Mouse (Mus musculus): ENCODE data around the gene Taf1d. TPM values are rescaled to one million over a fixed set of nuclear protein-coding genes. Genes with fewer than 3 reads are reported as not detected.

The Taf1d gene
- polyA plus RNA-seq, 1 experiment from 2014 or later, result 64.8 TPM

- Histone ChIP-seq H3K9me3 (replicated peaks) (no peaks in the 10 kb centered on the region), H3K4me2 (no peak overlapping the region), H3K36me3 (ENCODE audit: poor library complexity, severe bottlenecking) (no peaks in the 10 kb centered on the region), H3K9ac (no peak overlapping the region), H3K4me1 (no peaks in the 10 kb centered on the region), H3K27me3 (no peaks in the 10 kb centered on the region; the same call in 1 of the 2 replicates), H3K27ac (no peak overlapping the region), H3K4me3 (no peak overlapping the region)
- peak; percentile 82 for ATAC-seq
- WGBS, result 93% methylated on average over 1 of the region's 1 CpGs
Measured at GRCm38 (mm10) chr9:15365856-15366255, 59.8 kb downstream of the Taf1d start.

GRCm38 (mm10) chr9:15366260-15366659, 60.2 kb downstream of the Taf1d start:
- no peak overlapping the region for H3K27ac ChIP-seq
- WGBS, result 46% methylated on average over 2 of the region's 2 CpGs
- ATAC-seq, result peak; percentile 45; the same call in 1 of the 2 replicates
- H3K27me3 ChIP-seq, result no peaks in the 10 kb centered on the region
- no peaks in the 10 kb centered on the region for H3K4me1 ChIP-seq
- H3K9ac ChIP-seq, result no peak overlapping the region
- no peak overlapping the region for H3K4me2 ChIP-seq
- H3K9me3 ChIP-seq (replicated peaks), result no peaks in the 10 kb centered on the region
- no peaks in the 10 kb centered on the region for H3K36me3 ChIP-seq (ENCODE audit: poor library complexity, severe bottlenecking)
- H3K4me3 ChIP-seq, result no peak overlapping the region

Small RNAs within 50 kb of the gene (microRNA-seq; reads per million reads assigned to microRNA genes)
- not detected for gene Gm49349
- gene mmu-mir-7650, result not detected

Other genes with a start within 250 kb of the Taf1d start
- not detected in 2 replicates for gene Hephl1, start 194.1 kb upstream of the Taf1d start, polyA plus RNA-seq (2015; fragmentation: Nextera tagmentation; extraction: Ambion mirVana)
- 2.7 and 4.4 TPM in 2 replicates for gene Vstm5, start 67.2 kb upstream of the Taf1d start, polyA plus RNA-seq (2015; fragmentation: Nextera tagmentation; extraction: Ambion mirVana)
- 40.1 and 44.4 TPM in 2 replicates for gene Med17, start 26.3 kb upstream of the Taf1d start, polyA plus RNA-seq (2015; fragmentation: Nextera tagmentation; extraction: Ambion mirVana)
- 9.3 and 10.0 TPM in 2 replicates for gene 4931406C07Rik, start 234 bp downstream of the Taf1d start, polyA plus RNA-seq (2015; fragmentation: Nextera tagmentation; extraction: Ambion mirVana)
- 19.2 and 19.3 TPM in 2 replicates for gene Cep295, start 51.6 kb downstream of the Taf1d start, polyA plus RNA-seq (2015; fragmentation: Nextera tagmentation; extraction: Ambion mirVana)
- gene Smco4, start 187.2 kb downstream of the Taf1d start, polyA plus RNA-seq (2015; fragmentation: Nextera tagmentation; extraction: Ambion mirVana), result 1.6 and 2.8 TPM in 2 replicates